Mouse (Mus musculus): ENCODE data around the gene Kat2a.

Gene Kat2a

DNA sequence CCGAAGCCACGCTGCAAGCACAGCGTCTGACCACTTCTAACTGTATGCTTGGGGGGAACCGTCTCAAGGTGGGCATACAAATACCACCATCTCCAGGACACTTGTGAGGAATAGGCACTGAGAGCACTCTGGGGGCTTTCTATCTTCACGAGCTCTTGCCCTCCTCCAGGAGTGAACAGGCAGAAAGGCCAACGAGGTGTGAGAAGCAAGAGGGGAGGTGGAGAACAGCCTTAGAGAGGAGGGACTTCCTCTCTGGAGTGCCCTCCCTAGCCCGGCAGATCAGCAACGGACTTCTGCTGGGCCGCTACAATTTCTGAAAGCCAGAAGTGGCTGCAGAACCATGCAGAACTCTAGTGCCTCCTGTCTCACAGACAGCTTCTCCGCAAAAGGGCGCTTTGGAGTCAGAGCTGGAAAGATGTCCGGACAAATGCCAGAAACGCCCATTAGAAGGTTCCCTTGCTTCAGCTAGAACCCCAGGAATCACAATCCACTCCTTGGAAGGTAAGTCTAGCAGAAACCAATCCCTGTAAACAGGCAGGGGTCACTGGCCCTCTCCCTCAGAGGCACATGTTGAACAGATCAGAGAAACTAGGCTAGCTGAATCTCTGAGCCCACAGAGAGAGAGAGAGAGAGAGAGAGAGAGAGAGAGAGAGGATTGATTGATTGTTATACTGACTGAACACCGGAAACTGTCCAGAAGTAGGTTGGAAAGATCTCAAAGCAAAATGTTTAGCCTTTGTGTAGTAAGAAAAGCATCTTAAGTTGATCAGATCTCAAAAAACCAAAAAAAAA lies 23.9 kb upstream of the Kat2a start:
- DNase-seq (ENCODE audit: low read depth, low spot score): no peak

DNA sequence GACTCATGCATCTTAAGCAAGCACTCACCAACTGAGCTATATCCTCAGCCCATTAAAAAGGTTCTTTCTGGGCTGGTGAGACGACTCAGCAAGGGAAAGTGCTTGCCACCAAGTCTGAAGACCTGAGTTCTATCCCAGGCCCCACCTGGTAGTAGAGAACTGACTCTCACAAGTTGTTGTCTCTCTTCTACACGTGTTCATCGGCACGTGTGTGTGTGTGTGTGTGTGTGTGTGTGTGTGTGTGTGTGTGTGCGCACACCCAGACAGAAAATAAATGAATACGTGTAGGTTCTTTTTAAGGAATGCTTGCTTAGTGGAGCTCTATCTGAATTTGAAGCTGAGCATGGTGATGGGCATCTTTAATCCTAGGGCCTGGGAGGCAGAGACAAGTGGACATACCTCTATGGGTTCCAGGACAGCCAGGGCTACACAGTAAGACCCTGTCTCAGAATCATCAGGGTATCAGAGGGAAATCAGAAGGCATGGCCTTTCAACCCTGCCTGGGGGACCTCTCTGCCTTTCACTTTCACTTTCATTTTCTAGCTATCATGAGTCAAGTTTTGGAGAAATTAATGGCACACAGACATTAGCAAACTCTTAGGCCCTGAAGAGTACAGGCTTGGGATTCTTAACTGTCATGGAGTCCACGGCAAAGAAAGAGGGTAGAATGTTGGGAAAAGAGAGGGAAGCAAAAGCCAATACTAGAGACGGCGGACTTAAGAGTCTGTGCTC lies 23.0 kb upstream of the Kat2a start:
- DNase-seq (ENCODE audit: low read depth, low spot score): no peak

DNA sequence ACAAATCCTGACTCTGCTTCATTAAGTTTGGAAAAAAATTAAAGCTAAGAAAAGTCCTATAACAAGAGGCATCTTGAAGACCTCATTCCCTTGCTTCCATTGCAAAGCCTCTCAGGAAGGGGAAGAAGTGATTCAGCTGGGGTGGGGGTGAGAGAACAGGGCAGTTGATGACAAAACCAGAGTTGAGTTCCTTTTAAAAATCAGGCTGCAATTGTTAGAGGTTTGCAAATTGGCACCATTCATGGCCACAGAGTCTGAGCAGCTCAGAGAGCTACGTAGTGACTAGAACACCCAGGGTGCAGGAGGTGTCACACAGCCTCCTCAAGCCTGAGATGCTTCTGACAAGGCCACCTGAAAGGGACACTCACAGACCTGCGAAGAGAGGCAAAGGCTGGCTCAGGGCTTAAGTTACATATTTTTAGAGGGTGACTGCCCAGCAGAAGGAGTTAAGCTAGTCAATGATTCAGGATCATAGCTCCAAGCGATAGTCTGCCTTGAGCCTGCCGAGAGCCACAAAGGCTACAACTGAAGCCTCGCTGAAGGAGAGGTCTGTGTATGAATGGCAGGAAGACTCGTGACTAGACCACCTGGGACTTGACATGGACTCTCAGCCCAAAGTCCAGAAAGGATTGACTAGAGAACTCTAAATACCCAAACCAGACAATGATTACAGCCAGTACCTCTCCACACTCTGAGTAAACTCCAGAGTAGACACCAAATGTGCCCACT lies 18.4 kb upstream of the Kat2a start:
- no peak for DNase-seq (ENCODE audit: low read depth, low spot score)

- DNase-seq (ENCODE audit: low read depth, low spot score): no peak
These were observed 17.7 kb upstream of the Kat2a start for GRCm38 (mm10) chr11:100729976-100730375.

- DNase-seq (ENCODE audit: low read depth, low spot score): no peak
These were observed 16.3 kb upstream of the Kat2a start for GRCm38 (mm10) chr11:100728601-100729000.

DNA sequence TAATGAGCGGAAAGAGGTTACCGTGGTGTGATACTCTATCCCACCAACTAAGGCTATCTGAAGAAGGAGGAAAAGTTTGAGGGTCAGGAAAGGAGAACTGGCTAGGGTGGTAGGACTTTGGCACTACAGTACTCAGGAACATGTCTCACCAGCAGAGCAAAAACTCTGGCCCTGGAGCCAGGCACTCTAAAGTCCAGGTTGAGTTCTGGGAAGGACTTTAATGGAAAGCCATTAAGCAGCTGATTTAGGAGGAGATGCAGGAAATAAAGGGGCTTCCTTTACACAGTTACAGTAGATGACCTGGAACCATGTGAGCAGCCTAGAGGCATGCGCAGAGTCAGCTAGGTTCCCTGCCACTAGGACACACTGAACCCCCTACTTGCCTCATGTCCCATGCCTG lies 14.9 kb upstream of the Kat2a start:
- DNase-seq (ENCODE audit: low read depth, low spot score): no peak

DNA sequence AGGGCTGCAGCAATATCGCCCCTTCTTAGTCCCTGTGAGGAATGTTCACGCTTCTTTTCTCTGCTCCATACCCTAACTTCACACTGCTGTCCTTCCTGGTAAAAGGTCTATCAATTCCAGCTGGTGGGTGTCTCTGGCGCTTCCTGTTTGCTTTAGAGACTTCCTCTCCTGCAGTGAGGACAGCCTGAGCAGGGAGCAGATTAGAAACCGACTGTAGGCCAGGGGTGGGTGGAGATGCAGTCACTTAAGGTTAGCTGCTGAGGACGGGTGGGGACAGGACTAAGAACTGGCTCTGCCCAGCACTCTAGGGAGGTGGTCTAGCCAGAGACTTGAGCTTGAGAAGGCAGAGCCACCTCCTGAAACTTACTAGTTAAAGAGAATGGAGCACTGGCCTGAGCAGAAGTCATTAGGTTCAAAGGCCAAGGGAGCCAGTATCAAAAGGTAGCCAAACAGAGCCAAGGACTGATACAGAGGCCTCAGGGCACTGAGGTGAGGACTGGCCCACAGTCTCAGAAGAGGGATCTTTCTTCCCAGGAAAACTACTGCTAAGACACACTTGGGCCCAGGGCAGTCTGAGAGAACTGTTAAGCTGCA lies 12.8 kb upstream of the Kat2a start:
- DNase-seq (ENCODE audit: low read depth, low spot score): no peak

GRCm38 (mm10) chr11:100722493-100723028 lies 10.3 kb upstream of the Kat2a start:
- DNase-seq (ENCODE audit: low read depth, low spot score): no peak

DNA sequence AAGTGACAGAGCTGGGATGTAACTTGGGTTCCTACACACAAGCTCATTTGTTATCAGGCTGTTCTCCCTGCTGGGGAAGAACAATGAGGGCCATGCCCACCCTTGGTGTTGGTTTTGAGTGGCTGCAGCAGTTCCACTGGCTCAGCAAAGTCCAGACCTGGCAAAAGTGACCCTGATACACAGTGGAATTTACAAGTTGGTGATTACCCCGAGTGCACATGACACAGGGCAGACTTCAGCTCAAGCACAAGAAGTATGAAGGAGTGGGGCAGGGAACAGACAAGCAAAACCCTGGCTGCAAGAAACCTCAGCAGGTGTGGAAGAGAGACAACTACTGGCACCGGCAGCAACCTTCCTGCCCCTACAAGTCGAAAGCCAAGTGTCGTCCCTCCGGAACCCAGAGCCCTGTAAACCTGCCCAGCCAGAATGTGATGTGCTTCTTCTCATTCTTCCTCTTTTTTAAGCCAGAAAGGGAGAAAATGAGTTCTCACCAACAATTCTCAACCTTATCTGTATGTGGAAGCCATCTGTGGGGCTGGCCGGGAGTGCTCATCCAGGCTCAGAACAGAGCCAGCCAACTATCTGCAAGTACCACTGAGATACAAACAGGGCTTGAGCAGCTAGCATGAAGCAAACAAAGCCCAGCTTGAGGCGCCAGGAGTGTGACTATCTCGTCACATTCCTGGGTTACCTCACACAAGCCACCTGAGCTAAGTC lies 9.7 kb upstream of the Kat2a start:
- DNase-seq (ENCODE audit: low read depth, low spot score): no peak

DNA sequence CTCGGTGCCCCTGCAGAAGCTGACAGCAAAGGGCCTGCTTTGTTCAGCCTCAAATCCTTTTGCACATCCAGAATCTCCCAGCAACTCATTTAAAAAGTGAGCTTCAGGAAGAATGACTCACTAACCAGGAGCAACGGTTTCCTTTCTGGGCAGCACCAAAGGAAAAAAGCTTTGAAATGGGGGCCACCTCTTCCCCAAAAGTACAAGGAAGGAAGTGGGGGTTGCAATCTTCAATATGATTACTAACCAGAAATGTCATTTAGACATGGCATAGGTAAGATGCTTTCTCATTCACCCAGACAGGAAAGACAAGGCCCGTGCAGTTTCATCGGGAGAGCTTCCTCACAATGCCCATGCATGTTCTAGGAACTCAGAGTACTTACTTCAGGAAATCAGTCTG lies 9.0 kb upstream of the Kat2a start:
- no peak for DNase-seq (ENCODE audit: low read depth, low spot score)

DNA sequence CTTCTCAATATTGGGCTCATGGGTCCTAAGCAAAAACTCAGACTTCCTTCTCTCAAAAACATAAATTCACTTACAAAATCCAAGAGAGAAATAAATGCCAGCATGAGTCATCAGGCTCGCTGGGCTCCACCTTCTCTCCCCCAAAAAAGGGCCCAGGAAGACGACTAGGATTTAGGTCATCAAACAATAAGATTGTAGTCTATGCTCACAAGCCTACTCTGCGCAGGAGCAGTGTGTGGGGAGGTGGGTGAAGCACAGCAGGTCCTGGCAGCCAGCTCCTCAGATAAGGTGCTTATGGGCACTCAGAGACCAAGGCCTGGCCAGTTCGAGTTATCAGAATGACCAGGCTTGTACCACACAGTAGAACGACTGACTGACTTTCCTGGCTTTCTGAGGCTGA lies 8.1 kb upstream of the Kat2a start:
- no peak for DNase-seq (ENCODE audit: low read depth, low spot score)

- no peak for DNase-seq (ENCODE audit: low read depth, low spot score)
These were observed 7.6 kb upstream of the Kat2a start for GRCm38 (mm10) chr11:100719893-100720292.

DNA sequence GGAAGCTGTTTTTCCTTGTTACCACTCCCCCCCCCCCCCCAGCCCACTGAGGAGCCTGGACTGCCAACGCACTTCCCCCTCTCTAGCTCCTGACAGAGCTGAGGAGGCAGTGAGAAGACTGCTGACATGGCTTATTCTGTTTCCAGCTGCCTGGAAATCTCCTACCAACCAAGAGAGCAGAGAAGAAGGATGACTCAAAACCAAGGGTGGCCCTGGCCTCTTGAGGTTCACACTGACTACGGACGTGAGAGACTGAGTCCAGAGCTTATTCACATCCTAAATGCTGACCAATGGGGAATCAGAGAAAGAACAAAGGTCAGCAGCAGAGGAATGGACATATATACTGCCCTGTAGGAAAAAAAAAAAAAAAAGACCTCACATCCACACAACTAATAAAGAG lies 7.0 kb upstream of the Kat2a start:
- DNase-seq (ENCODE audit: low read depth, low spot score): no peak

DNA sequence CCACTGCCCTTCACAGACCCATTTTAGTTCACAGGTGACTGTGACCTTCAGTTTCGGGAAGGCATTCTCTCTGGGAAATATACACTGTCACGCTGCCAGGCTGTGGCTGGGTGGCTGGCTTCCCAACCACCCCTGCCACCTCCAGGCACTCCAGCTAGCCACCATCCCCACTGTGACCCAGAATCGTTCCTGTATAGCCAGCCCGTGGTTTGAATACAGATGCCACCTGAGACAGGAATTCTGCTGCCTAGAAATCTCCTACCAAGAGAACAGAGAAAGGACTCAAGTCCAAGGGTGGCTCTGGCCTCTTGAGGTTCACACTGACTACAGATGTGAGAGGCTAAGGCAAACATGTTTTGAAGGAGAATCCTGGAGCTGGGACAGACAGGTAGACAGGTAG lies 6.6 kb upstream of the Kat2a start:
- DNase-seq (ENCODE audit: low read depth, low spot score): no peak

- DNase-seq (ENCODE audit: low read depth, low spot score): no peak
These were observed 6.2 kb upstream of the Kat2a start for GRCm38 (mm10) chr11:100718462-100718861.

- no peak for DNase-seq (ENCODE audit: low read depth, low spot score)
These were observed 4.4 kb upstream of the Kat2a start for GRCm38 (mm10) chr11:100716649-100717048.

DNA sequence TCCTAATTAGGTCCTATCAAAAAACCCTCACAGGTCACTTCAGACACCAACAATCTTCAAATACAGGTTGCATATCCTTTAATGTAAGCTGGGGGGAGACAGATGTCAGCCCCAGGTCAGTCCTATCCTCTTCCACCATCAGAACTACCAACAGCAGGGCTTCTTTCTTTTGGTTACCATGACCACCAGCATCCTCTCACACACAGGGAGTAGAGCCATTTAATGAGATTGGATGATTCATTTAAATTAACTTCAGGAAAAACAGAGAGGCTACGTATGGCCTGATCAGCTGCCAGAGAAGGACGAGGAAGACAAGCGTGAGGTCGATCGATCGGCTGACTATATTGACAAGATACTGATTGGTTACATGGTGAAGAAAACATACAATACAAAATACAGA lies 2.7 kb upstream of the Kat2a start:
- DNase-seq (ENCODE audit: low read depth, low spot score): no peak

DNA sequence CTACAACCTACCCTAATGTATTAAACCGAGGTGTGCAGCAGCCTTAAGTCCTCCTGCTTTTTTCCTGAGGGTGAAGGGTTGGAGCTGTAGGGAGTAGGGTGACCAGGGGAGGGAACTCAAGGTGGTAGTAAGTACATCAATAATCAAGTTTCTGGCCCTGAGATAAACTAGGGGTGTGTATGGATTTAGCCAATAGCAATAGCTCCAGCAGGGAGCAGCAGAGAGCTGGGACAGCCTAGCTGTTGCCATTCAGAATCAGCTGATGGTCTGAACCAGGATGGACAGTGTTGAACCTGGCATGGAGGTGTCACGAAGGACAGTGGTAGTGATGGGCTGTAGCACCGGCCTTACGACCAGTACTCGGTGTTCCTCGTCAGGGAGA lies 2.3 kb upstream of the Kat2a start:
- peak; percentile 65 for DNase-seq (ENCODE audit: low read depth, low spot score)

- peak; percentile 36 for DNase-seq (ENCODE audit: low read depth, low spot score)
These were observed 1.7 kb upstream of the Kat2a start, which contains the start of gene Hspb9 for GRCm38 (mm10) chr11:100713735-100714533. TSS of gene Hspb9 (plus strand) at chr11:100713850.

DNA sequence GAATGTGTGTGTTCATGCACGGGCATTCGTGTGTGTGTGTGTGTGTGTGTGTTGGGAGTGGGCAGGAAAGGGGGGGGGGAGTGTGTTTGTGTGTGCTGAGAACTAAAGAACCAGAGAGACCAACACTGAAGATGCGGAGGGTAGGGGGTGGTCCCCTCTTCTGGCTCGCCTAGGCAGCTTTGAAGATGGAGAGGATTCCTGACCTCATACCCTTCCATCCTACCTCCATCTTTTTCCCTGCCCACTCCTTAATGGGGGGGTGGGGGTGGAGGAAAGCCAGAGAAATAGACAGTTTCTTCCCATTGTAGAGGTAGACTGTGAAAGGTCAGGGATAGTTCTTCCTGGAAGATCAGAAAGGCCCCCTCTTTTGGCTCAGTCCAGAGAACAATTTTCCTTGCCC lies 909 bp upstream of the Kat2a start:
- no peak for DNase-seq (ENCODE audit: low read depth, low spot score)
